Mouse (Mus musculus) cerebellum, adult 2 months (tissue): Measurements from ENCODE around the gene Kras.

Source experiments
- CTCF ChIP-seq: fragments of 200-500 bp; IDR thresholded peaks from 2 replicates; pipeline ENCODE4 v1.5.1; 2011; ENCODE audit warnings: low read depth, mild to moderate bottlenecking, control low read depth, low read length, moderate library complexity, borderline replicate concordance; ENCODE audit not compliant: insufficient read depth
- POLR2A ChIP-seq: fragments of 200-500 bp; IDR thresholded peaks from 2 replicates; pipeline ENCODE4 v1.6.1; 2011; ENCODE audit warnings: low read length, control low read depth, borderline replicate concordance; ENCODE audit not compliant: insufficient read depth

GRCm38 (mm10) chr6:145186096-145186495, 63.9 kb downstream of the Kras start:
- TF ChIP-seq CTCF (no peak), POLR2A (no peak)
